Mouse (Mus musculus) small intestine, adult 2 months (tissue): ENCODE results near the gene Lrch1. TPM values are rescaled to one million over a fixed set of nuclear protein-coding genes. Genes with fewer than 3 reads are reported as not detected.

ENCODE experiments used
- H3K27ac ChIP-seq: fragments of 200-500 bp; 2 replicates; pipeline ENCODE4 v1.5.1; 2012; ENCODE audit warnings: low read depth, low read length, control low read depth, inconsistent platforms; ENCODE audit not compliant: insufficient read depth
- H3K27me3 ChIP-seq: fragments of 200-500 bp; 2 replicates; pipeline ENCODE4 v1.6.1; 2012; ENCODE audit warnings: mild to moderate bottlenecking, moderate library complexity, low read length, inconsistent platforms; ENCODE audit not compliant: control insufficient read depth, insufficient read depth
- H3K36me3 ChIP-seq: fragments of 200-500 bp; 2 replicates; pipeline ENCODE4 v1.6.1; 2012; ENCODE audit warnings: mild to moderate bottlenecking, low read length, control low read depth, inconsistent platforms; ENCODE audit not compliant: control insufficient read depth, insufficient read depth
- H3K4me1 ChIP-seq: fragments of 200-500 bp; 2 replicates; pipeline ENCODE4 v1.6.1; 2012; ENCODE audit warnings: low read length, inconsistent platforms, mixed read lengths; ENCODE audit not compliant: control insufficient read depth, insufficient read depth, insufficient read length
- H3K4me3 ChIP-seq: fragments of 200-500 bp; 2 replicates; pipeline ENCODE4 v1.5.1; 2012; ENCODE audit warnings: low read depth, mild to moderate bottlenecking, control low read depth, inconsistent platforms, low read length, moderate library complexity
- CTCF ChIP-seq: fragments of 200-500 bp; IDR thresholded peaks from 2 replicates; pipeline ENCODE4 v1.5.1; 2012; ENCODE audit warnings: low read depth, mild to moderate bottlenecking, control low read depth, inconsistent platforms, low read length, moderate library complexity, mixed read lengths; ENCODE audit not compliant: insufficient replicate concordance, insufficient read length; ENCODE audit errors: extremely low read depth
- POLR2A ChIP-seq: fragments of 200-500 bp; IDR thresholded peaks from 2 replicates; pipeline ENCODE4 v1.6.1; 2012; ENCODE audit warnings: low read depth, mild to moderate bottlenecking, control low read depth, inconsistent platforms, low read length, moderate library complexity
- WGBS: fragments of 180-500 bp; shearing (Covaris S2); methylation state at CpG from one replicate; pipeline ENCODE4 v1.1.7; 2018; 5-methylcytosine and 5-hydroxymethylcytosine counted together
- polyA plus RNA-seq: library from polyadenylated mRNA; depleted of rRNA; stranded (reverse); fragments of >200 nt; gene quantifications from 2 replicates; pipeline ENCODE4 v1.2.3, GENCODE M21; 2012

Gene Lrch1
- polyA plus RNA-seq, 1 experiment = 6.1 TPM

GRCm38 (mm10) chr14:74841297-74841696, 106.4 kb downstream of the Lrch1 start:
- TF ChIP-seq CTCF (no peak), POLR2A (no peak)
- H3K36me3 ChIP-seq = peaks cover 1% of the 10 kb centered on the region; the same call in 1 of the 2 replicates
- H3K27me3 ChIP-seq = no peaks in the 10 kb centered on the region
- H3K4me1 ChIP-seq = peaks cover 11% of the 10 kb centered on the region
- H3K27ac ChIP-seq = peak overlapping the region; percentile 70
- 22% methylated on average over 3 of the region's 3 CpGs for WGBS
- no peak overlapping the region for H3K4me3 ChIP-seq

- peaks cover 10% of the 10 kb centered on the region for H3K4me1 ChIP-seq
- no peak overlapping the region for H3K4me3 ChIP-seq
- 47% methylated on average over 3 of the region's 3 CpGs for WGBS
- no peak overlapping the region for H3K27ac ChIP-seq
- H3K27me3 ChIP-seq = no peaks in the 10 kb centered on the region
- H3K36me3 ChIP-seq = peaks cover 1% of the 10 kb centered on the region; the same call in 1 of the 2 replicates
- TF ChIP-seq CTCF (no peak), POLR2A (no peak)
These were observed 106.9 kb downstream of the Lrch1 start for GRCm38 (mm10) chr14:74840820-74841219.

GRCm38 (mm10) chr14:74840328-74840727, 107.3 kb downstream of the Lrch1 start:
- no peaks in the 10 kb centered on the region for H3K27me3 ChIP-seq
- 74% methylated on average over 2 of the region's 2 CpGs for WGBS
- H3K4me3 ChIP-seq = no peak overlapping the region
- H3K4me1 ChIP-seq = peaks cover 7% of the 10 kb centered on the region
- peaks cover 2% of the 10 kb centered on the region; the same call in 1 of the 2 replicates for H3K36me3 ChIP-seq
- H3K27ac ChIP-seq = peak overlapping the region; percentile 15; the same call in 1 of the 2 replicates
- TF ChIP-seq POLR2A (no peak), CTCF (no peak)

GRCm38 (mm10) chr14:74838816-74839215, 108.9 kb downstream of the Lrch1 start:
- 93% methylated on average over 7 of the region's 7 CpGs for WGBS
- no peak for TF ChIP-seq POLR2A
- TF ChIP-seq CTCF = no peak
- Histone ChIP-seq H3K27me3 (no peaks in the 10 kb centered on the region), H3K4me1 (peaks cover 5% of the 10 kb centered on the region), H3K27ac (no peak overlapping the region), H3K4me3 (no peak overlapping the region), H3K36me3 (peaks cover 9% of the 10 kb centered on the region)

- no peak overlapping the region for H3K27ac ChIP-seq
- TF ChIP-seq CTCF (no peak), POLR2A (no peak)
- H3K4me1 ChIP-seq = no peaks in the 10 kb centered on the region; the same call in 1 of the 2 replicates
- peaks cover 9% of the 10 kb centered on the region for H3K36me3 ChIP-seq
- H3K4me3 ChIP-seq = no peak overlapping the region
- 39% methylated on average over 1 of the region's 1 CpGs for WGBS
- H3K27me3 ChIP-seq = no peaks in the 10 kb centered on the region
These were observed 112.7 kb downstream of the Lrch1 start for GRCm38 (mm10) chr14:74835010-74835409.

GRCm38 (mm10) chr14:74834215-74834614, 113.5 kb downstream of the Lrch1 start:
- H3K36me3 ChIP-seq = peaks cover 9% of the 10 kb centered on the region
- H3K4me3 ChIP-seq = no peak overlapping the region
- WGBS = 93% methylated on average over 1 of the region's 1 CpGs
- no peak overlapping the region for H3K27ac ChIP-seq
- no peaks in the 10 kb centered on the region for H3K27me3 ChIP-seq
- no peaks in the 10 kb centered on the region; the same call in 1 of the 2 replicates for H3K4me1 ChIP-seq
- TF ChIP-seq CTCF (no peak), POLR2A (no peak)

GRCm38 (mm10) chr14:74831653-74832052, 116.0 kb downstream of the Lrch1 start:
- TF ChIP-seq POLR2A = no peak
- TF ChIP-seq CTCF = no peak
- Histone ChIP-seq H3K4me1 (no peaks in the 10 kb centered on the region; the same call in none of the 2 replicates), H3K36me3 (peaks cover 8% of the 10 kb centered on the region), H3K27ac (no peak overlapping the region), H3K27me3 (no peaks in the 10 kb centered on the region), H3K4me3 (no peak overlapping the region)
- WGBS = 79% methylated on average over 5 of the region's 5 CpGs
